Mouse (Mus musculus) cerebellum, adult 8-10 months (tissue): ENCODE results near the gene Copz2.
"Not testable (repeated sequence)": the region's sequence is repeated elsewhere in the genome, so short reads cannot be mapped to it uniquely, and the experiment has no call there.

Experiments
- DNase-seq: peaks from one replicate; pipeline ENCODE4 v3.0.0; 2022

The Copz2 gene

GRCm38 (mm10) chr11:96849681-96850467 lies at the start of gene Copz2:
Gene Copz2 (plus strand): TSS chr11:96849870.
- DNase-seq = no peak

- no peak for DNase-seq
Measured at GRCm38 (mm10) chr11:96805606-96806005, 44.1 kb upstream of the Copz2 start.

- DNase-seq = no peak
Measured at GRCm38 (mm10) chr11:96808066-96808465, 41.6 kb upstream of the Copz2 start.

- DNase-seq = no peak
Measured at GRCm38 (mm10) chr11:96809562-96810235, 40.0 kb upstream of the Copz2 start.

- DNase-seq = not testable (repeated sequence)
Measured at GRCm38 (mm10) chr11:96811188-96811587, 38.5 kb upstream of the Copz2 start.

GRCm38 (mm10) chr11:96813455-96813854 lies 36.2 kb upstream of the Copz2 start:
- no peak for DNase-seq

GRCm38 (mm10) chr11:96813920-96814319 lies 35.8 kb upstream of the Copz2 start:
- no peak for DNase-seq

GRCm38 (mm10) chr11:96814443-96814842 lies 35.2 kb upstream of the Copz2 start:
- DNase-seq = no peak

GRCm38 (mm10) chr11:96815895-96816294 lies 33.8 kb upstream of the Copz2 start:
- DNase-seq = no peak

GRCm38 (mm10) chr11:96816494-96816893 lies 33.2 kb upstream of the Copz2 start:
- no peak for DNase-seq

- DNase-seq = no peak
Measured at GRCm38 (mm10) chr11:96816979-96817378, 32.7 kb upstream of the Copz2 start.

GRCm38 (mm10) chr11:96818128-96818710 lies 31.5 kb upstream of the Copz2 start:
- DNase-seq = no peak

- no peak for DNase-seq
Measured at GRCm38 (mm10) chr11:96821956-96822355, 27.7 kb upstream of the Copz2 start.

- DNase-seq = no peak
Measured at GRCm38 (mm10) chr11:96822675-96823470, 26.8 kb upstream of the Copz2 start.

GRCm38 (mm10) chr11:96823471-96823837 lies 26.2 kb upstream of the Copz2 start:
- peak; percentile 50 for DNase-seq

GRCm38 (mm10) chr11:96823880-96824782 lies 25.5 kb upstream of the Copz2 start:
- DNase-seq = peak; percentile 80

- peak; percentile 56 for DNase-seq
Measured at GRCm38 (mm10) chr11:96824783-96825495, 24.7 kb upstream of the Copz2 start.

GRCm38 (mm10) chr11:96826481-96826880 lies 23.2 kb upstream of the Copz2 start:
- no peak for DNase-seq

GRCm38 (mm10) chr11:96827062-96827581 lies 22.5 kb upstream of the Copz2 start:
- DNase-seq = no peak

GRCm38 (mm10) chr11:96827917-96828316 lies 21.8 kb upstream of the Copz2 start:
- DNase-seq = no peak

GRCm38 (mm10) chr11:96828881-96829280 lies 20.8 kb upstream of the Copz2 start:
- DNase-seq = no peak
